Mouse (Mus musculus) kidney, embryonic 16.5 days (tissue): ENCODE measurements at regions not wholly inside any gene's neighbourhood (a gene's known extent, or its start where the extent isn't known, plus 50 kb on each side); places are given as distances from the start of the nearest gene placed in this dataset.
"Not testable (repeated sequence)": the region's sequence is repeated elsewhere in the genome, so short reads cannot be mapped to it uniquely, and the experiment has no call there.

Experiments
- ATAC-seq: fragments of 200-750 bp; cut with Nextera tagmentation; 2 replicates; pipeline ENCODE4 v1.8.0; 2017; ENCODE audit warnings: moderate TSS enrichment; ENCODE audit not compliant: low FRiP score, low TSS enrichment
- H3K27ac ChIP-seq: fragments of 300-500 bp; sonication (generic); 2 replicates; pipeline ENCODE4 v1.5.1; 2014; ENCODE audit warnings: low read length
- H3K27me3 ChIP-seq: fragments of 300-500 bp; sonication (generic); 2 replicates; pipeline ENCODE4 v1.6.1; 2014; ENCODE audit warnings: low read length, control low read depth, mixed read lengths; ENCODE audit not compliant: insufficient read depth
- H3K36me3 ChIP-seq: fragments of 300-500 bp; sonication (generic); 2 replicates; pipeline ENCODE4 v1.6.1; 2014; ENCODE audit warnings: low read length, control low read depth, mixed read lengths; ENCODE audit not compliant: insufficient read depth
- H3K4me1 ChIP-seq: fragments of 300-500 bp; sonication (generic); 2 replicates; pipeline ENCODE4 v1.6.1; 2014; ENCODE audit warnings: low read length, control low read depth, mixed read lengths; ENCODE audit not compliant: insufficient read depth
- H3K4me2 ChIP-seq: fragments of 300-500 bp; sonication (generic); replicated peaks from 2 replicates; pipeline ENCODE4 v1.6.1; 2014; ENCODE audit warnings: low read depth, low read length
- H3K4me3 ChIP-seq: fragments of 300-500 bp; sonication (generic); 2 replicates; pipeline ENCODE4 v1.5.1; 2014; ENCODE audit warnings: mild to moderate bottlenecking, low read length
- H3K9ac ChIP-seq: fragments of 300-500 bp; sonication (generic); replicated peaks from 2 replicates; pipeline ENCODE4 v1.6.1; 2014; ENCODE audit warnings: low read length
- H3K9me3 ChIP-seq: fragments of 300-500 bp; sonication (generic); 2 replicates; pipeline ENCODE4 v1.6.1; 2016; ENCODE audit warnings: low read length, control low read depth
- WGBS: fragments of 180-500 bp; shearing (Covaris S2); extraction: QIAGEN DNeasy Blood & Tissue Kit; methylation state at CpG from one replicate; pipeline ENCODE4 v1.1.7; 2014; 5-methylcytosine and 5-hydroxymethylcytosine counted together

DNA sequence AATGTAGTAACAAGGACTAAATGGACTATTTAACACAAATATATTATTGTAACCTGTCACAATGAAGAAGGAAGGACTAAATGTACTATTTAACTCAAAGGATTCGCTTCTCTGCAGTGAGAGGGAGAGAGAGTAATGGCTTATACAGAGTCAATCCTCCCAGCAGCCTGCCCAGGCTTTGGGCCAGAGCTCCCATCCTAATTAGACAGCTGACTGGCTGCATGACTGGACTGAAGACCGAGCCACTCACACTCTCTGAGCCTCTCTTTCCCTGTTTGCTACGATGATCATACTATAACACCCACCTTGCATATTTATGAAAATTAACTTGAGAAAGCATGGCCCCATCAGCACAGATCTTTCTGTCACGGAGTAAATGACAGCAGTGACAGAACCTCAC is 360.7 kb upstream of the Cwc22 start:
- no peaks in the 10 kb centered on the region for H3K4me1 ChIP-seq
- H3K4me3 ChIP-seq: no peak overlapping the region
- no peak overlapping the region for H3K4me2 ChIP-seq
- no peak overlapping the region for H3K27ac ChIP-seq
- WGBS: 80% methylated on average over 4 of the region's 4 CpGs
- no peaks in the 10 kb centered on the region; the same call in 1 of the 2 replicates for H3K9me3 ChIP-seq
- no peak for ATAC-seq
- no peak overlapping the region for H3K9ac ChIP-seq
- H3K27me3 ChIP-seq: no peaks in the 10 kb centered on the region
- H3K36me3 ChIP-seq: no peaks in the 10 kb centered on the region

GRCm38 (mm10) chr2:78291665-78292064 is 345.5 kb upstream of the Cwc22 start:
- Histone ChIP-seq H3K27ac (no peak overlapping the region), H3K4me3 (no peak overlapping the region), H3K36me3 (no peaks in the 10 kb centered on the region), H3K9me3 (no peaks in the 10 kb centered on the region), H3K9ac (no peak overlapping the region), H3K4me2 (no peak overlapping the region), H3K4me1 (no peaks in the 10 kb centered on the region), H3K27me3 (no peaks in the 10 kb centered on the region)
- 28% methylated on average over 1 of the region's 1 CpGs for WGBS
- no peak for ATAC-seq

GRCm38 (mm10) chr2:78284806-78285205 is 338.6 kb upstream of the Cwc22 start:
- Histone ChIP-seq H3K4me1 (no peaks in the 10 kb centered on the region), H3K4me3 (no peak overlapping the region), H3K9me3 (no peaks in the 10 kb centered on the region), H3K27me3 (no peaks in the 10 kb centered on the region), H3K9ac (no peak overlapping the region), H3K4me2 (no peak overlapping the region), H3K36me3 (no peaks in the 10 kb centered on the region), H3K27ac (no peak overlapping the region)
- ATAC-seq: no peak

DNA sequence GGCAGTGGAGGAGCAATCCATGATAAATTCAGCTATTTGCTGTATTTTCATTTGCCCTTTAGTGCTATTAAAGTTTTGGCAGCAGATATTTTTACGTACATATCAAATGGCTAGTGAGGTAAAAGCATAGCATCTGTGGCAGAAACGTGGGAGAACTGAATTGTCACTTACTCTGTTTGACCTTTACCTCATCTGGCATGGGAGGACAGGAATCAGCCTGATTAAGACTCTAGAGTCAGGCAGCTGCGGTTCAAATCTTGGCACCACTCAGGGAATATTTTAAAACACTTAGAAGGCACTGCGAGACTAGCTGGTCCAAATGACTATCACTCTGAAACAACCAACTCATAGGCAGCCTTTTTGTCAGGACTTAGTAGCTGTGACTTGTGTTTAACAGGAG is 337.4 kb upstream of the Cwc22 start:
- H3K4me1 ChIP-seq: no peaks in the 10 kb centered on the region
- H3K9me3 ChIP-seq: no peaks in the 10 kb centered on the region
- no peak for ATAC-seq
- H3K27ac ChIP-seq: no peak overlapping the region
- no peaks in the 10 kb centered on the region for H3K36me3 ChIP-seq
- WGBS: 39% methylated on average over 4 of the region's 4 CpGs
- H3K27me3 ChIP-seq: no peaks in the 10 kb centered on the region
- no peak overlapping the region for H3K4me3 ChIP-seq
- no peak overlapping the region for H3K4me2 ChIP-seq
- H3K9ac ChIP-seq: no peak overlapping the region

DNA sequence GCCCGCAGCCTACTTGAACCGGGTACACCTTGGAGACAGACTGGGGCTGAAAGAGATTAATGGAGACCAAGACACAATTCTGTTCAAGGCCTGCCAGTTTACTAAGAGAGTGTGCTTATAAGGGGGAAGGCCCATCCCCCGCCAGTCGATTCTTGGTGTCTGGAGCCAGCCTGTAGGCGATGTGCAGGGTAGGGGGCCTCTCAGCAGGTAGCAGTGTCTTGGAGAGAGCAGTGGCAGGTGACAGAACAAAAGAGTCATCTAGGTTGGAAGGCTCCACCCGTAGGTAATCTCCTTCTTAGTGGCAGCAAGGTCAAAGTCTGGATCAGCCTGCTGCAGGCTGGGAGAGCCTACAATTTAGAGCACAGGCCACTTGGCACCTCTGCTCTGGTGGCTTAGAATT is 335.7 kb upstream of the Cwc22 start:
- H3K27ac ChIP-seq, H3K4me3 ChIP-seq, H3K9me3 ChIP-seq, ATAC-seq, H3K36me3 ChIP-seq, H3K4me2 ChIP-seq, H3K27me3 ChIP-seq, H3K9ac ChIP-seq, H3K4me1 ChIP-seq: not testable (repeated sequence)
- 70% methylated on average over 6 of the region's 6 CpGs for WGBS

DNA sequence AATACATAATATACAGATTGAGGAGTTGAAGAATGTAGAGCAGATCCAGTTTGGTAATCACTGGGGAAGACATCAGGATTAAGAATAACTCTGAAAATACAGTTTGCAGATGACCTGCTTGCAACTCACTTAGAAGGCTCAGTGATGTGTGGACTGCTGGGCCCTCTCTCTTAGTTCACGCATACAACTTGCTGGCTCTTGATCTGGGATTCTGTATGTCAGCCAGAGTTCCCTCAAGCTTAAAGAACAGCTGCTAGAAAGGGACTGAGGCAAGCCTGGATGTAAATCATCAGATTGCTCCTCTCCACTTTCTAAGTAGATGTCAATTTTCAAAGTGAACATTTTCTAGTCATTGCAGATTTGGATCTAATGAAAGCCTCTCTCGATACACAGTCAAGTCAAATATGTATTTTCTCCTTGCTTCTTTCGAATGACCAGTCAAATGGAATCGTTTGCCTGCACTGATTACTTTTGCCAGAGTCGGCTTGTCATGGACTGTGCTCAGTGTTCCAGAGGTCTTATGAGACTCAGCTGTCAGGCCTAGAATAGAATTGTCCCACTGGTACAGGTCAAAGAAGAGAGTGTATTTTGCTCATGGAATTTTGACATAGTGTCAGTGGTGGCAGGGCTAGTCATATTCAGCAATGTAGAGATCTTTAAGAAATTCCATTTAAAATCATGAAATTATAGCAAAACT is 334.2 kb upstream of the Cwc22 start:
- H3K4me3 ChIP-seq: no peak overlapping the region
- no peaks in the 10 kb centered on the region for H3K36me3 ChIP-seq
- H3K4me2 ChIP-seq: no peak overlapping the region
- no peak overlapping the region for H3K27ac ChIP-seq
- no peaks in the 10 kb centered on the region for H3K4me1 ChIP-seq
- H3K9me3 ChIP-seq: no peaks in the 10 kb centered on the region
- 80% methylated on average over 5 of the region's 5 CpGs for WGBS
- no peak overlapping the region for H3K9ac ChIP-seq
- no peak for ATAC-seq
- H3K27me3 ChIP-seq: no peaks in the 10 kb centered on the region

GRCm38 (mm10) chr2:78279382-78280056 is 333.3 kb upstream of the Cwc22 start:
- Histone ChIP-seq H3K36me3 (no peaks in the 10 kb centered on the region), H3K9me3 (no peaks in the 10 kb centered on the region), H3K4me3 (no peak overlapping the region), H3K27me3 (no peaks in the 10 kb centered on the region), H3K4me2 (no peak overlapping the region), H3K27ac (no peak overlapping the region), H3K9ac (no peak overlapping the region), H3K4me1 (no peaks in the 10 kb centered on the region)
- WGBS: 82% methylated on average over 5 of the region's 5 CpGs
- ATAC-seq: no peak

DNA sequence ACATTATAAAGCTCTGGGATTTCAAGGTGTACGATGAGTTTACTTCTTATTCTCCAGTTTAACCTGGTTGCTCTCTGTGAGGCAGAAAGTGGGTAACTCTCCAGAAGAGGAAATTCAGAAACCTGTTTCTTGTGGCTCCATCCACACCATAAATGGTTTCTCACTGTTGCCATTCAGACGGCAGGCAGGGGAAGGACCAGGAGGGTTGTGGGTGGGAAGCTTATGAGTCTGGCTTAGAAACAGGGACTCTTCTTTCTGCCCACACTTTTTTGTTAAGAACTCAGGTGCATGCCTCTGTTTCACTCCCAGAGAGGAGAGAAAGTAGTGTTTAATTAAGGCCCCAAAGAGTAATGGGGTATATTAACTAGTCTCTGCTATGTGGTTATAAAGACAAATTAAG is 332.5 kb upstream of the Cwc22 start:
- no peaks in the 10 kb centered on the region for H3K27me3 ChIP-seq
- no peaks in the 10 kb centered on the region for H3K9me3 ChIP-seq
- no peak overlapping the region for H3K4me2 ChIP-seq
- WGBS: 83% methylated on average over 2 of the region's 2 CpGs
- H3K27ac ChIP-seq: no peak overlapping the region
- no peaks in the 10 kb centered on the region for H3K4me1 ChIP-seq
- ATAC-seq: no peak
- H3K4me3 ChIP-seq: no peak overlapping the region
- H3K9ac ChIP-seq: no peak overlapping the region
- H3K36me3 ChIP-seq: no peaks in the 10 kb centered on the region

DNA sequence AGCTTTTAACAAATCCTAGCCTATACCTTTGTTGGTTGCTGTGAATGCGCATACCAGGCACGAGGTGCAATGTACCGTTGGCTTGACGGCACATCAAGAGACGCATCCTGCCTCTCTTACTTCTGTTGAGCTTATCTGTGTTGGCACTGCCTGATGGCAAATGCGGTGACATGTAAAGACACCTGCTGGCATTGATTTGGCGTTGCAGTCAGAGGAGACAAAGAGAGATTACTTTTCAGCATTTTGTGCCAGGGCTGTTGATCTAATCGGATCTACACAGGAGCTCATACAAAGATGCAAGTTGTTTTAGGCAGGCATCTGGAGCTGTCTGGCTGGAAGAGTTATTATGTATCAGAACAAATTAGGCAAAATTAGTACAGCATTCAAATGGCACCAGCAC is 331.5 kb upstream of the Cwc22 start:
- H3K4me2 ChIP-seq: no peak overlapping the region
- H3K27ac ChIP-seq: no peak overlapping the region
- ATAC-seq: no peak
- no peaks in the 10 kb centered on the region for H3K4me1 ChIP-seq
- no peaks in the 10 kb centered on the region for H3K27me3 ChIP-seq
- no peaks in the 10 kb centered on the region for H3K36me3 ChIP-seq
- WGBS: 89% methylated on average over 8 of the region's 8 CpGs
- no peak overlapping the region for H3K9ac ChIP-seq
- H3K4me3 ChIP-seq: no peak overlapping the region
- no peaks in the 10 kb centered on the region for H3K9me3 ChIP-seq

DNA sequence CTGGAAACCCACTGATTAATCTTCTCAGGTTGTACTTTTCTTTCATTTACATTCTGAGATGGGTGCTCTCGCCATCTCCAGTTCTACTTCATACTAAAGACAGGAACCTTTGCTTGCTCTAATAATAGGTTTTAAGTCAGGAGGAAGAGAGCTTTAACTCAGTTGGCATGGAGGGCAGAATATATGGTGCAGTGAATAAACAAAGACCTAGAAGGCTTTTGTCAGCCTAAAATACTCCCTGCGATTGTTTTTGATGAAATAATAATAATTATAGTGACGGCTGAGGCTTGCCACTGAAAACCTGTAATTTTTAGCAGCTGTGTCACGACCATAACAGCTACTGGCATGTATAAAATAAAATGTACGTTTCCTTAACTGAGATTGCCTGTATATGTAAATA is 327.9 kb upstream of the Cwc22 start:
- ATAC-seq: no peak

More for the DNA sequence above, 327.9 kb upstream of the Cwc22 start:
- 82% methylated on average over 5 of the region's 5 CpGs for WGBS
- Histone ChIP-seq H3K27me3 (no peaks in the 10 kb centered on the region), H3K9me3 (no peaks in the 10 kb centered on the region), H3K9ac (no peak overlapping the region), H3K36me3 (no peaks in the 10 kb centered on the region), H3K27ac (no peak overlapping the region), H3K4me2 (no peak overlapping the region), H3K4me3 (no peak overlapping the region), H3K4me1 (no peaks in the 10 kb centered on the region)
